Mouse (Mus musculus): ENCODE data around the gene Sfxn5. TPM values are rescaled to one million over a fixed set of nuclear protein-coding genes. Genes with fewer than 3 reads are reported as not detected.

The Sfxn5 gene
- polyA plus RNA-seq, 1 experiment: 2.0 TPM

DNA sequence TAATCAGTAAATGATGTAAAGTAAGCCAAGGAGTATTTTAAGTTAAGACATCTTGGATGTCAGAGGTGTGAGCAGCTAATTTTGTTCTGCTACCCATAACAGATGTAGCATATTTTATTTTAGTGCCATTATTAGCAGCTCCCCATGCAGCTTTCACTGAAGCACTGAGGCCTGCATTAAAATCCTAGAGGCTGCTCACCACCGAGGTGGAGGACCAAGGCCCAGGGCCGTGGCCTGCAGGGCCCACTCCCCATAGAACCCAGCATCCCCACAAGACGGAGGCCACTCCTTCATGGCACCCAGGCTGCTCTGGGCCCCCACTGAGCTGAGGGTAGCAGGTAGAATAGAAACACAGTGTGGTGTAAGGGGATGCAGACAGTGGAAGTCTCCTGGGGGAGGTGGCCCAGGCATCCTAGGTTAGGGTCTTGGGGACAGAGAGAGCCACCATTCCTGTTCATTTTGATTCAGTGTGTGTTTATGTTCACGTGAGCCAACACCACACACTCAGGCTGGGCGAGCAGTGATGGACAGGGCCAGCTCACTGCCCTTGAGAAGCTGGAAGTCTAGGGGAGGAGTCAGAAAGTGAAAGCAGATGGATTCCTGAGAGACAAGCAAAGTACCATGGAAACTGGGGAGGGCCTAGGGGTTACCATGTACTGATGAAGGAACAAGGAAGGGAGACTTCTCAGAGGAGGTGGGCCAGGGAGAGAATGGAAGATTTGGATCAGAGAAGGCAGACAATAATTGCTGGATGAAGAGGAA, 114.4 kb downstream of the Sfxn5 start:
- H3K4me3 ChIP-seq: no peak overlapping the region
- no peak for TF ChIP-seq REST (IDR thresholded peaks at IDR 0.05; ENCODE audit: insufficient read depth, insufficient read length)
- TF ChIP-seq CEBPB (IDR thresholded peaks at IDR 0.05; ENCODE audit: insufficient read depth, poor library complexity, severe bottlenecking): no peak
- TF ChIP-seq MYOD1 (IDR thresholded peaks at IDR 0.05; ENCODE audit: control insufficient read depth in 1 of 3, insufficient read length in 2 of 3, low read depth in 2 of 3): no peak
- no peak for TF ChIP-seq TCF12 (IDR thresholded peaks at IDR 0.05; ENCODE audit: insufficient read depth, poor library complexity, severe bottlenecking)
- no peak for TF ChIP-seq MYOG (IDR thresholded peaks at IDR 0.05; ENCODE audit: control insufficient read depth in 1 of 3, insufficient read depth in 1 of 3, insufficient read length in 2 of 3, low read depth in 2 of 3)
- no peak for TF ChIP-seq SRF (IDR thresholded peaks at IDR 0.05; ENCODE audit: control insufficient read depth, insufficient read length, low read depth)
- TF ChIP-seq POLR2A (IDR thresholded peaks at IDR 0.05; ENCODE audit: insufficient read length, low read depth): no peak
- TF ChIP-seq USF1 (IDR thresholded peaks at IDR 0.05; ENCODE audit: low read depth): no peak
- no peak for TF ChIP-seq MAX (IDR thresholded peaks at IDR 0.05; ENCODE audit: low read depth)
- peaks cover 18% of the 10 kb centered on the region for H3K27me3 ChIP-seq (ENCODE audit: control insufficient read depth, insufficient read depth, insufficient read length)
- no peaks in the 10 kb centered on the region for H3K79me2 ChIP-seq (ENCODE audit: control insufficient read depth, insufficient read depth)
- peak overlapping the region; percentile 12 for H3K4me2 ChIP-seq (ENCODE audit: low read depth)
- H3ac ChIP-seq (ENCODE audit: control insufficient read depth, insufficient read length): no peak overlapping the region
- H3K36me3 ChIP-seq (ENCODE audit: control insufficient read depth, insufficient read depth): no peaks in the 10 kb centered on the region

DNA sequence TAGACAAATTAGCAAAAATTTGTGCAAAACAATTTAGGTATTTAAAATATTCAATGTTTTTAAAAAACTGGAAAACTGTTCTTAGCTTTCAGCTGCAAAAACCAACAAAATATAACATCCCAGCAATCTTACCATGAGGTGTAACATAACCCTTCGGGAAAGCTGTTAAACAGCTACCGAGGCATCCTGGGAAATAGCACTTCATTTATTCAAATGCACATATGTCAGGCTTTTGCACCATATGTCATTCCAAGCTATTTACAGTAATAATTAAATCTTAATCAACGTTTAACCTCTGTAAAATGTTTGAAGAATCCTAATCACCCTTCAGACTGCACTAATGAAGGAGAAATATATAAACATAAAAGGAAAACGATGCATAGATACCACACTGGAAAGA, 115.0 kb downstream of the Sfxn5 start:
- Histone ChIP-seq H3K4me3 (no peak overlapping the region), H3K27me3 (ENCODE audit: control insufficient read depth, insufficient read depth, insufficient read length) (peaks cover 22% of the 10 kb centered on the region), H3K4me2 (ENCODE audit: low read depth) (no peak overlapping the region), H3ac (ENCODE audit: control insufficient read depth, insufficient read length) (no peak overlapping the region), H3K36me3 (ENCODE audit: control insufficient read depth, insufficient read depth) (no peaks in the 10 kb centered on the region), H3K79me2 (ENCODE audit: control insufficient read depth, insufficient read depth) (no peaks in the 10 kb centered on the region)
- TF ChIP-seq USF1 (IDR thresholded peaks at IDR 0.05; ENCODE audit: low read depth) (no peak), REST (IDR thresholded peaks at IDR 0.05; ENCODE audit: insufficient read depth, insufficient read length) (no peak), MAX (IDR thresholded peaks at IDR 0.05; ENCODE audit: low read depth) (no peak), SRF (IDR thresholded peaks at IDR 0.05; ENCODE audit: control insufficient read depth, insufficient read length, low read depth) (no peak), MYOD1 (IDR thresholded peaks at IDR 0.05; ENCODE audit: control insufficient read depth in 1 of 3, insufficient read length in 2 of 3, low read depth in 2 of 3) (no peak), TCF12 (IDR thresholded peaks at IDR 0.05; ENCODE audit: insufficient read depth, poor library complexity, severe bottlenecking) (no peak), POLR2A (IDR thresholded peaks at IDR 0.05; ENCODE audit: insufficient read length, low read depth) (no peak), TCF3 (IDR thresholded peaks at IDR 0.05; ENCODE audit: insufficient read length, low read depth) (no peak), E2F4 (IDR thresholded peaks at IDR 0.05; ENCODE audit: insufficient read depth) (no peak), CEBPB (IDR thresholded peaks at IDR 0.05; ENCODE audit: insufficient read depth, poor library complexity, severe bottlenecking) (no peak), MYOG (IDR thresholded peaks at IDR 0.05; ENCODE audit: control insufficient read depth in 1 of 3, insufficient read depth in 1 of 3, insufficient read length in 2 of 3, low read depth in 2 of 3) (no peak), POLR2AphosphoS2 (IDR thresholded peaks at IDR 0.05; ENCODE audit: insufficient read length, low read depth) (no peak)

DNA sequence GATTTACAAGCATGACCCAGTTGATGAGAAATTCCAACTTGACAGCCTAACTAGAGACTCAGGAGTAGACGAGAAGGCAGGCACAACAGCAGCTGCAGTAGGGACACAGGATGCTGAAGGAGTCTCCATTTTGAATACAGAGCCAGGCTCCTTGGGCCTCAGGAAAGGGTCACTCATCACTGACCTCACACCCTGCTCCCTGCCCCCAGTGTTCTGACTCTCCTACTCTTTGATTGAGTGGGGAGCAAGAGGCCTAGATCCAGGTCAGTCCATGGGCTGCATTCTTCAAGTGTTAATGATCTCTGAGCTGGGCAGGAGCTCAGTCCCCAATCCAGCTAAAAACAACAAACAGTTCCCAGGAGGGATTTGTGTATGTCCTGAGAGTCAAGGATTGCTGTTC, 122.5 kb downstream of the Sfxn5 start:
- no peaks in the 10 kb centered on the region for H3K36me3 ChIP-seq (ENCODE audit: control insufficient read depth, insufficient read depth)
- peaks cover 42% of the 10 kb centered on the region for H3K27me3 ChIP-seq (ENCODE audit: control insufficient read depth, insufficient read depth, insufficient read length)
- no peak overlapping the region for H3ac ChIP-seq (ENCODE audit: control insufficient read depth, insufficient read length)
- no peaks in the 10 kb centered on the region for H3K79me2 ChIP-seq (ENCODE audit: control insufficient read depth, insufficient read depth)
- no peak overlapping the region for H3K4me2 ChIP-seq (ENCODE audit: low read depth)
- H3K4me3 ChIP-seq: no peak overlapping the region
- TF ChIP-seq E2F4 (IDR thresholded peaks at IDR 0.05; ENCODE audit: insufficient read depth): no peak
- TF ChIP-seq REST (IDR thresholded peaks at IDR 0.05; ENCODE audit: insufficient read depth, insufficient read length): no peak
- TF ChIP-seq POLR2A (IDR thresholded peaks at IDR 0.05; ENCODE audit: insufficient read length, low read depth): no peak
- no peak for TF ChIP-seq MAX (IDR thresholded peaks at IDR 0.05; ENCODE audit: low read depth)
- TF ChIP-seq MYOD1 (IDR thresholded peaks at IDR 0.05; ENCODE audit: control insufficient read depth in 1 of 3, insufficient read length in 2 of 3, low read depth in 2 of 3): no peak
- no peak for TF ChIP-seq MYOG (IDR thresholded peaks at IDR 0.05; ENCODE audit: control insufficient read depth in 1 of 3, insufficient read depth in 1 of 3, insufficient read length in 2 of 3, low read depth in 2 of 3)

DNA sequence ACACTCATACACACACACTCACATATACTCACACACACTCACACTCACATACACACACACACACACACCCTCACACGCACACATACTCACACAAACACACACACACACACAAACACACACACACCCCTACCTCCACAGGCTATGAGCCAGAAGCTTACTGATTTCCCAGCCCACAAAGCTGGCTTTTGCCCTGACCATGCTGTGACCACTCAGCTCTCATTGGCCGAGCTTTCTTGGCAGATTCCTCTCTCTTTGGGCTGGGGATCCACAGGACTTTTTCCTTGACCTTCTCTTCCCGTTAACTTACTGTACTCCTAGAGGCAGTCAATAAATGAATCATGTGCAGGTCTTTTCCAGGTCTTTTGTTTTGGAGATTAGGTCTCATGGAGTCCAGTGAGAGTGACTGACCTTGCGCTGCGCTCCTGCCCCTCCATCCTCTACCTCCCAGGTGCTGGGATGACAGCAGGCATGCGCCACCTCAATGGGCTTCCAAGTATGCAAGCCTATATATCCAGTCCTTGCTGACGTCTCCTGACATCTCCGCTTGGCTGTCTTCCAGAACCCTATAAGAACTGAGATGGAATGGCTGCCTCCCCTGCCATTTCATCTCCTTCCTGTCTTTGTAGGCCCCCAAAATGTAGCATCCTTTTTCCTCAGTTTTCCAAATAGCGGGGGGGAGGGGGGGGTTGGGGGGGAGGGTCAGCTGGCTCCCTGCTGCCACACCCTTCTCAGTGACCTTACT, 123.8 kb downstream of the Sfxn5 start:
- Histone ChIP-seq H3K36me3 (ENCODE audit: control insufficient read depth, insufficient read depth) (no peaks in the 10 kb centered on the region), H3K4me2 (ENCODE audit: low read depth) (no peak overlapping the region)
- TF ChIP-seq CEBPB (IDR thresholded peaks at IDR 0.05; ENCODE audit: insufficient read depth, poor library complexity, severe bottlenecking): no peak

DNA sequence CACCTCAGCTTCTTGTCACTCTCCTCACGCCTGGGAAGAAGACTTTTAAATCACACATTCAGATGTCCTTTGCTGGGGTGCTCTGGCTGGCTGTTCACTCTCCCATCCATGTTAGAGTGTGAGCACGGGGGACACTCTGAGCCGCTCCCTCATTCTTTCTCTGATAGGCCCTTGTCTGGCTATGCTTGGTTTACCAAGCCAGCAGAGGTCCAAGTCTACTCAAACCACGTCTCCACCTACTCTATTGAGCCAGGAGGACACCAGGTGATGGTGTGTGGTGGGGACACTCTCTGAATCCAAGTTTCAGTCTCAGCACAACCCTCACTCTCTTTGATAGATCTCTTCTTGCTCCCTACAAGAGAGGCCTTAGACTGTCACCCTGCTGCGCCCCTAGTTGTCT, 125.9 kb downstream of the Sfxn5 start:
- Histone ChIP-seq H3ac (ENCODE audit: control insufficient read depth, insufficient read length) (no peak overlapping the region), H3K4me2 (ENCODE audit: low read depth) (no peak overlapping the region), H3K36me3 (ENCODE audit: control insufficient read depth, insufficient read depth) (no peaks in the 10 kb centered on the region), H3K79me2 (ENCODE audit: control insufficient read depth, insufficient read depth) (no peaks in the 10 kb centered on the region), H3K4me3 (no peak overlapping the region), H3K27me3 (ENCODE audit: control insufficient read depth, insufficient read depth, insufficient read length) (peaks cover 66% of the 10 kb centered on the region)
- TF ChIP-seq MYOD1 (IDR thresholded peaks at IDR 0.05; ENCODE audit: control insufficient read depth in 1 of 3, insufficient read length in 2 of 3, low read depth in 2 of 3) (no peak), CEBPB (IDR thresholded peaks at IDR 0.05; ENCODE audit: insufficient read depth, poor library complexity, severe bottlenecking) (no peak), TCF12 (IDR thresholded peaks at IDR 0.05; ENCODE audit: insufficient read depth, poor library complexity, severe bottlenecking) (no peak), SRF (IDR thresholded peaks at IDR 0.05; ENCODE audit: control insufficient read depth, insufficient read length, low read depth) (no peak), REST (IDR thresholded peaks at IDR 0.05; ENCODE audit: insufficient read depth, insufficient read length) (no peak), POLR2AphosphoS2 (IDR thresholded peaks at IDR 0.05; ENCODE audit: insufficient read length, low read depth) (no peak), USF1 (IDR thresholded peaks at IDR 0.05; ENCODE audit: low read depth) (no peak), E2F4 (IDR thresholded peaks at IDR 0.05; ENCODE audit: insufficient read depth) (no peak), MYOG (IDR thresholded peaks at IDR 0.05; ENCODE audit: control insufficient read depth in 1 of 3, insufficient read depth in 1 of 3, insufficient read length in 2 of 3, low read depth in 2 of 3) (no peak), TCF3 (IDR thresholded peaks at IDR 0.05; ENCODE audit: insufficient read length, low read depth) (no peak), MAX (IDR thresholded peaks at IDR 0.05; ENCODE audit: low read depth) (no peak), POLR2A (IDR thresholded peaks at IDR 0.05; ENCODE audit: insufficient read length, low read depth) (no peak)

More for the DNA sequence above, 123.8 kb downstream of the Sfxn5 start:
- no peak overlapping the region for H3ac ChIP-seq (ENCODE audit: control insufficient read depth, insufficient read length)
- H3K4me3 ChIP-seq: no peak overlapping the region
- H3K27me3 ChIP-seq (ENCODE audit: control insufficient read depth, insufficient read depth, insufficient read length): peaks cover 50% of the 10 kb centered on the region
- H3K79me2 ChIP-seq (ENCODE audit: control insufficient read depth, insufficient read depth): no peaks in the 10 kb centered on the region
